Mouse (Mus musculus): Measurements from ENCODE around the gene Grm1. TPM values are rescaled to one million over a fixed set of nuclear protein-coding genes. Genes with fewer than 3 reads are reported as not detected.

The Grm1 gene
- total and polyA plus RNA-seq, 2 experiments from 2014 or later, result 14.8 to 30.1 TPM

GRCm38 (mm10) chr10:10947531-10947930 lies 134.6 kb downstream of the Grm1 start:
- Histone ChIP-seq H3K4me3 (ENCODE audit: low read depth, low read length) (no peak overlapping the region), H3K4me1 (ENCODE audit: insufficient read depth, low read length) (no peaks in the 10 kb centered on the region), H3K27me3 (ENCODE audit: insufficient read depth, low read length) (no peaks in the 10 kb centered on the region), H3K9ac (replicated peaks; ENCODE audit: low read length, poor library complexity, severe bottlenecking) (no peak overlapping the region), H3K9me3 (ENCODE audit: low read length) (no peaks in the 10 kb centered on the region), H3K36me3 (ENCODE audit: insufficient read depth, low read length) (no peaks in the 10 kb centered on the region), H3K27ac (ENCODE audit: low read depth, low read length) (no peak overlapping the region), H3K4me2 (ENCODE audit: low read depth, low read length, poor library complexity, severe bottlenecking) (no peak overlapping the region)
- ATAC-seq (ENCODE audit: low FRiP score) (no peak), DNase-seq (ENCODE audit: low spot score) (no peak)
- 91% methylated on average over 2 of the region's 2 CpGs for WGBS
- no peak for TF ChIP-seq CTCF (IDR thresholded peaks at IDR 0.05)

DNA sequence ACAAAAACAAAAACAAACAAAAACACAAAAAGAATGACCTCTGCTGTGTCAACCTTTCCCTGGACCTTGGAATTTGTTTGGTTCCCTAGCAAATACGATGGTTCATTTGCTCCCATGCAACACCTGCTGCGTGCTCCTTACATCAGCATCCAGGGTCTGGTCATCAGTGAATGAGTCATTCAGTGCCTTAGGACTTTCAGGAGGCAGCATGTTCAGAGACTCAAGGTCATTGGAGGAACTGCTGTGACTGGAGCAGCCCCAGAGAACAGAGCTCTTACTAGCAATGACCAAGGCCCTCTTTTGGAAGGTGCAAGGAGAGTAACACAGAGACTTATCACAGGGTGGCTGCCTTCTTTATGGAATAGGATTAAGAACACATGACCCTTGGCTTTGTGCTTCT lies 138.2 kb downstream of the Grm1 start:
- no peaks in the 10 kb centered on the region for H3K27me3 ChIP-seq (ENCODE audit: insufficient read depth, low read length)
- 86% methylated on average over 2 of the region's 2 CpGs for WGBS
- H3K4me3 ChIP-seq (ENCODE audit: low read depth, low read length), result no peak overlapping the region
- H3K4me1 ChIP-seq (ENCODE audit: insufficient read depth, low read length), result no peaks in the 10 kb centered on the region
- H3K27ac ChIP-seq (ENCODE audit: low read depth, low read length), result no peak overlapping the region
- H3K36me3 ChIP-seq (ENCODE audit: insufficient read depth, low read length), result no peaks in the 10 kb centered on the region
- H3K9me3 ChIP-seq (ENCODE audit: low read length), result no peaks in the 10 kb centered on the region
- H3K4me2 ChIP-seq (ENCODE audit: low read depth, low read length, poor library complexity, severe bottlenecking), result no peak overlapping the region
- ATAC-seq (ENCODE audit: low FRiP score) (no peak), DNase-seq (ENCODE audit: low spot score) (no peak)
- TF ChIP-seq CTCF (IDR thresholded peaks at IDR 0.05), result no peak
- no peak overlapping the region for H3K9ac ChIP-seq (replicated peaks; ENCODE audit: low read length, poor library complexity, severe bottlenecking)

- Histone ChIP-seq H3K27me3 (ENCODE audit: insufficient read depth, low read length) (no peaks in the 10 kb centered on the region), H3K36me3 (ENCODE audit: insufficient read depth, low read length) (no peaks in the 10 kb centered on the region), H3K4me3 (ENCODE audit: low read depth, low read length) (no peak overlapping the region), H3K9me3 (ENCODE audit: low read length) (no peaks in the 10 kb centered on the region), H3K4me2 (ENCODE audit: low read depth, low read length, poor library complexity, severe bottlenecking) (no peak overlapping the region), H3K9ac (replicated peaks; ENCODE audit: low read length, poor library complexity, severe bottlenecking) (no peak overlapping the region), H3K27ac (ENCODE audit: low read depth, low read length) (no peak overlapping the region), H3K4me1 (ENCODE audit: insufficient read depth, low read length) (no peaks in the 10 kb centered on the region)
- ATAC-seq (ENCODE audit: low FRiP score) (no peak), DNase-seq (ENCODE audit: low spot score) (no peak)
- WGBS, result 74% methylated on average over 6 of the region's 6 CpGs
- no peak for TF ChIP-seq CTCF (IDR thresholded peaks at IDR 0.05)
These were observed 139.9 kb downstream of the Grm1 start for GRCm38 (mm10) chr10:10942248-10942647.

DNA sequence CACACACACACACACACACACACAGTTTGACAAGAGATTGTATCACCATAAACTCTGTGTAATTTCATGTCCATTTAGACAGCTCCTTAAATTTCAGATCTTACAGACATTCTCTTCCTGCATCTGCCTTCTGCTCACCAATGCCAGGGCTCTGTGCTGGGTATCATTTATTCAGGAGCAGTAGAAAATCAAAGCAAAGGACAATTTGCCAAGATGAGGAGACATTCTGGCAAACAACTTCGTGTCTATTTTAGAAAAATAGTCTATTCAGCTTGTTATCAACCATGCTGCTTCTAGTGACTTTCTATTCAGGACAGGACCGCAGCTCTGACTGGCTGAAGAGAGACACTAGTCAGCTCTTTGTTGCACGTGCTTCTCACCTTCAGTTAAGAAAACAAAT lies 146.3 kb downstream of the Grm1 start:
- Histone ChIP-seq H3K27ac (ENCODE audit: low read depth, low read length) (no peak overlapping the region), H3K36me3 (ENCODE audit: insufficient read depth, low read length) (no peaks in the 10 kb centered on the region), H3K4me1 (ENCODE audit: insufficient read depth, low read length) (no peaks in the 10 kb centered on the region), H3K4me3 (ENCODE audit: low read depth, low read length) (no peak overlapping the region), H3K9me3 (ENCODE audit: low read length) (no peaks in the 10 kb centered on the region), H3K27me3 (ENCODE audit: insufficient read depth, low read length) (no peaks in the 10 kb centered on the region), H3K9ac (replicated peaks; ENCODE audit: low read length, poor library complexity, severe bottlenecking) (no peak overlapping the region), H3K4me2 (ENCODE audit: low read depth, low read length, poor library complexity, severe bottlenecking) (no peak overlapping the region)
- no peak for DNase-seq (ENCODE audit: low spot score)
- TF ChIP-seq CTCF (IDR thresholded peaks at IDR 0.05), result no peak
- WGBS, result 76% methylated on average over 3 of the region's 3 CpGs
- no peak for ATAC-seq (ENCODE audit: low FRiP score)

GRCm38 (mm10) chr10:10929672-10930071 lies 152.5 kb downstream of the Grm1 start:
- ATAC-seq (ENCODE audit: low FRiP score) (no peak; the same call in 1 of the 2 replicates), DNase-seq (ENCODE audit: low spot score) (no peak)
- TF ChIP-seq CTCF (IDR thresholded peaks at IDR 0.05), result no peak

GRCm38 (mm10) chr10:10928798-10929366 lies 153.3 kb downstream of the Grm1 start:
- no peak for TF ChIP-seq CTCF (IDR thresholded peaks at IDR 0.05)
- 20% methylated on average over 5 of the region's 5 CpGs for WGBS
- Histone ChIP-seq H3K27me3 (ENCODE audit: insufficient read depth, low read length) (no peaks in the 10 kb centered on the region), H3K4me2 (ENCODE audit: low read depth, low read length, poor library complexity, severe bottlenecking) (no peak overlapping the region), H3K4me3 (ENCODE audit: low read depth, low read length) (no peak overlapping the region), H3K36me3 (ENCODE audit: insufficient read depth, low read length) (no peaks in the 10 kb centered on the region), H3K9me3 (ENCODE audit: low read length) (no peaks in the 10 kb centered on the region), H3K27ac (ENCODE audit: low read depth, low read length) (no peak overlapping the region), H3K4me1 (ENCODE audit: insufficient read depth, low read length) (no peaks in the 10 kb centered on the region), H3K9ac (replicated peaks; ENCODE audit: low read length, poor library complexity, severe bottlenecking) (no peak overlapping the region)
- ATAC-seq (ENCODE audit: low FRiP score) (no peak), DNase-seq (ENCODE audit: low spot score) (no peak)

More at GRCm38 (mm10) chr10:10929672-10930071, 152.5 kb downstream of the Grm1 start:
- no peaks in the 10 kb centered on the region for H3K9me3 ChIP-seq (ENCODE audit: low read length)
- H3K9ac ChIP-seq (replicated peaks; ENCODE audit: low read length, poor library complexity, severe bottlenecking), result no peak overlapping the region
- H3K27ac ChIP-seq (ENCODE audit: low read depth, low read length), result no peak overlapping the region
- no peak overlapping the region for H3K4me2 ChIP-seq (ENCODE audit: low read depth, low read length, poor library complexity, severe bottlenecking)
- no peak overlapping the region for H3K4me3 ChIP-seq (ENCODE audit: low read depth, low read length)
- H3K36me3 ChIP-seq (ENCODE audit: insufficient read depth, low read length), result no peaks in the 10 kb centered on the region
- 37% methylated on average over 2 of the region's 2 CpGs for WGBS
- no peaks in the 10 kb centered on the region for H3K4me1 ChIP-seq (ENCODE audit: insufficient read depth, low read length)
- H3K27me3 ChIP-seq (ENCODE audit: insufficient read depth, low read length), result no peaks in the 10 kb centered on the region
